Mouse (Mus musculus): ENCODE results near the gene Lrrc23. TPM values are rescaled to one million over a fixed set of nuclear protein-coding genes. Genes with fewer than 3 reads are reported as not detected.
"Not testable (repeated sequence)": the region's sequence is repeated elsewhere in the genome, so short reads cannot be mapped to it uniquely, and the experiment has no call there.

The Lrrc23 gene
- polyA plus RNA-seq, 1 experiment from 2014 or later = 4.0 TPM

DNA sequence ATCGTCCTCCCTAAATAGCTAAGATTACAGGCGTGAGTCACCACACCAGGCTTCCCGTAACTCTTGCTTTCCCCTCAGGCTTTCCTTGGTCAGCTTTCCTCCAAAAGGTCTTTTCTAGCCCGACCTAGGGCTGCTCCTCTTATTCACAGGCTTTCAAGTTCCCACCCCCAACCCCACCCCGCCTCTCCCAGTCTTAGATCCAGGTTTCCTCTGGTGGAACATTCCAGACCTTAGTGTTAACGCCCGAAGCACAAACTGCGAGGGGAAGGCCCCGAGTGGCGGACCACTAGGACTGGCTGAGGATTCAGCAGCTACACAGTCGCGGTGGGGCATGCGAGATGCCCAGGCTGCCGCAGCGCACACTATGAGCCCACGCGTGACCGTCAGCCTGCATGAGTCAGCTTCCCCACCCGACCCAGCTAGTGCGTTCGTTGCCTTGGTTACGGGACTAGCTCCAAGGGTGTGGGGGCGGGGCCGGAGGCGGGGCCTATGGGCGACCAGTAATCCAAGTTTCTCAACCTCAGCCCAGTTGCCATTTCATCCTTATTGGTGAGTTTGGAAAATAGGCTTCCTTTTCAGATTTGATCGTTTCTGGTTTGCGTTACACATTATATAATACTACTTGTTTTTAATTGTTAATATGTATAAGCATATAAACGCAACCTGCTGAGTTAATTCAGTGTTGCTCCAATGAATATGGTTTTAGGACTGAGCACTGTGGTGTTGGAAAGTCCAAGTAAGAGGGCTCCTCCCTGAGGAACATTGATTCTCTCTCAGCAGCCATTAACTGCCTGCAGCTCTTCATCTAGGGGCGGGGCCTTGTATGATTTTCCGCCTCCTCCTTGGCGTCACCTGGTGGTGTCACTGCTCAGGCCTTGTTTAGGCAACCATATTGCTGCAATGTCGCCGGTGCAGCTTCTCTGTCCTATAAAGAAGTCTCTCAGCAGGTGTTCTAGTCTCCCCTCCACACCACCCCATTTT lies 26.1 kb upstream of the Lrrc23 start:
- Histone ChIP-seq H3K4me2 (peak overlapping the region; percentile 73), H3K27ac (peak overlapping the region; percentile 88), H3K9me3 (no peaks in the 10 kb centered on the region), H3K27me3 (no peaks in the 10 kb centered on the region), H3K4me3 (replicated peaks) (peak overlapping the region; percentile 43), H3K36me3 (replicated peaks) (peaks cover 5% of the 10 kb centered on the region; the same call in 1 of the 2 replicates), H3K9ac (peak overlapping the region; percentile 60), H3K4me1 (peaks cover 41% of the 10 kb centered on the region)
- 1% methylated on average over 34 of the region's 34 CpGs for WGBS
- peak; percentile 84 for ATAC-seq (ENCODE audit: low FRiP score)

DNA sequence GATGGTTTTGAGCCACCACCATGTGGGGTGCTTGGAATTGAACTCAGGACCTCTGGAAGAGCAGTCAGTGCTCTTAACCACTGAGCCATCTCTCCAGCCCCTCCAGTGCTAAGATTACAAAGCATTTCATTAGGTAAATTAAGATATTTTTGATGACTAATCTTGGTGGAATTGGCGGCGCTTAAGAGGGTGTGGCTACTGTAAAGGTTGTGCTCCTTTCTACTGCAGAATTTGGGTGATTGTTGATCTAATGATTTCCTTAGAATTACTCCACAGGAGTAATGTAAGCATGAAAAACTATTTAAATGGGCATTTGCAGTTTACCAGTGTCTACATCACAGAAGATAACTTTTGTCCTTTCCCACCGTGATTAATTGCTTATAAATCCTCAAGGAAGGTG lies 24.8 kb upstream of the Lrrc23 start:
- H3K27ac ChIP-seq = no peak overlapping the region
- ATAC-seq (ENCODE audit: low FRiP score) = no peak

DNA sequence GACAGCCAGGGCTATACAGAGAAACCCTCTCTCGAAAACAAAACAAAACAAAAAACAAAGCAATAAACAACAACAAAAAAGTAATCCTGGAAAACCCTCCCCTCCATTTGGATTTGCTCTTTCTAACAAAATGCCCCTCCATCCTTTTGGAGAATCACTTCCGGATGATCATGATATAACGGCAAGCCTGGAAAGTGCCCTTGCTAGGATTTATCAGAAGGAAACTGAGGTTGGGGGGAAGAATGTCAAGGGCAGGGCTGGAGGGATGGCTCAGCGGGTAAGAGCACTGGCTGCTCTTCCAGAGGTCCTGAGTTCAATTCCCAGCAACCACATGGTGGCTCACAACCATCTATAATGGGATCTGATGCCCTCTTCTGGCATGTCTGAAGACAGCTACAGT lies 24.2 kb upstream of the Lrrc23 start:
- 99% methylated on average over 4 of the region's 4 CpGs for WGBS
- not testable (repeated sequence) for H3K36me3 ChIP-seq (replicated peaks)

More for the DNA sequence above, 24.8 kb upstream of the Lrrc23 start:
- Histone ChIP-seq H3K4me2 (no peak overlapping the region), H3K4me1 (peaks cover 29% of the 10 kb centered on the region), H3K9me3 (no peaks in the 10 kb centered on the region), H3K27me3 (no peaks in the 10 kb centered on the region), H3K9ac (no peak overlapping the region), H3K36me3 (replicated peaks) (no peaks in the 10 kb centered on the region), H3K4me3 (replicated peaks) (no peak overlapping the region)
- WGBS = 86% methylated on average over 3 of the region's 3 CpGs

DNA sequence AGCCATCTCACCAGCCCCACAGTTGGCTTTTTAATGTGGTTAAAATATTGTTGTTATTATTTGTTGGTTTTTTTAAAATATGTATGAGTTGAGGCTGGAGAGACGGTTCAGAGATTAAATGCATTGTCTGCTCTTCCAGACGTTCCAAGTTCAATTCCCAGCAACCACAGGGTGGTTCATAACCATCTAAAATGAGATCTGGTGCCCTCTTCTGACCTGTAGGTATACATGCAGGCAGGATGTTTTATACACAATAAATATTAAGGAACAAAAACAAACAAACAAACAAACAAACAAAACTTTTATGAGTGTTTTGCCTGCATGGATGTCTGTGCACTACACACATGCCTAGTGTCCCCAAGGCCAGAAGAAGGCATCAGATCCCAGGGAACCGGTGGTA lies 23.5 kb upstream of the Lrrc23 start:
- Histone ChIP-seq H3K4me3 (replicated peaks) (no peak overlapping the region), H3K27ac (no peak overlapping the region), H3K9ac (no peak overlapping the region), H3K9me3 (no peaks in the 10 kb centered on the region), H3K4me2 (no peak overlapping the region), H3K27me3 (no peaks in the 10 kb centered on the region), H3K36me3 (replicated peaks) (no peaks in the 10 kb centered on the region), H3K4me1 (peaks cover 16% of the 10 kb centered on the region)
- no peak for ATAC-seq (ENCODE audit: low FRiP score)
- 80% methylated on average over 3 of the region's 3 CpGs for WGBS

More for the DNA sequence above, 24.2 kb upstream of the Lrrc23 start:
- H3K9me3 ChIP-seq; H3K4me2 ChIP-seq; H3K27me3 ChIP-seq; H3K4me3 ChIP-seq (replicated peaks); H3K27ac ChIP-seq; ATAC-seq (ENCODE audit: low FRiP score); H3K9ac ChIP-seq: not testable (repeated sequence)
- H3K4me1 ChIP-seq = peaks cover 22% of the 10 kb centered on the region

DNA sequence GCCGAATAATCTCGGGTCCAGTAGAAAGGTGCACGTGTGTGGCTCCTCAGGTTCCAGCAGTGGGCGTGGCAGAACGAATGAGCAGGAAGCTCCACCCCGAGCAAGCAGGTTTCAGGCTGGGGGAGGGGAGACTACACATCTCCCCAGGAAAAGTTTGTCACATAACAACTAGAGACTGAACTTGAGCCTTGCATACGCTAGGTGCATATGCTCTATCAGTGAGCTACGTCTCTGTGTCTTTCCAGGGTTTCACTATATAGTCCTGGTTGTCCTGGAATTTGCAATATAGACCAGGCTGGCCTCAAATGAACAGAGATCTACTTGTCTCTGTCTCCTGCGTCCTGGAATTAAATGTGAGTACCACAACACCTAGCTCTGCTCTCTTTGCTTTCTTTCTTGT lies 22.9 kb upstream of the Lrrc23 start:
- H3K36me3 ChIP-seq (replicated peaks); H3K27me3 ChIP-seq; ATAC-seq (ENCODE audit: low FRiP score); H3K4me3 ChIP-seq (replicated peaks); H3K9me3 ChIP-seq; H3K27ac ChIP-seq; H3K9ac ChIP-seq: not testable (repeated sequence)
- Histone ChIP-seq H3K4me2 (peak overlapping the region; percentile 29; the same call in 1 of the 2 replicates), H3K4me1 (peaks cover 14% of the 10 kb centered on the region)
- 11% methylated on average over 6 of the region's 9 CpGs for WGBS

DNA sequence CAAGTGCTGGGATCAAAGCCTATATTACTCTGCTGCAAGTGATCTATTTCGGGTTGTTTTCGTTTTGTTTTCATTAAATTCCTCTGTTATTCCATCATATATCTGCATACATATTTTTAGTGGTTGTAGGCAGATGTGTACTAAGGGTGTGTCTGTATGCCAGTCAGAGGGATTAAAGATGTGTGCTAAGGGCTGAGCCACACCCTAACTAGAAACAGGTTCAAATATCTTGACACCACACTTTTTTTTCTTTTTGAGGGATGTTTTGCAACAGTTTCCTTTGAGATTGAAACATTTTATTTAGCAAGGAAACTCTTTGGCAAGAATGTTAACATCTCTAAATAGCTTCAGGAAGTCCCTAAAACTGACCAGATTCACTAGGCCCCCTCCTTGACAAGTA lies 16.7 kb upstream of the Lrrc23 start:
- Histone ChIP-seq H3K9ac (no peak overlapping the region), H3K36me3 (replicated peaks) (no peaks in the 10 kb centered on the region), H3K4me1 (0 out of 2 replicates have a peak, but pooled peaks cover 5% of the 10 kb centered on the region), H3K4me3 (replicated peaks) (no peak overlapping the region), H3K27ac (no peak overlapping the region), H3K4me2 (no peak overlapping the region), H3K9me3 (no peaks in the 10 kb centered on the region), H3K27me3 (no peaks in the 10 kb centered on the region)
- 87% methylated on average over 2 of the region's 2 CpGs for WGBS
- no peak for ATAC-seq (ENCODE audit: low FRiP score)

DNA sequence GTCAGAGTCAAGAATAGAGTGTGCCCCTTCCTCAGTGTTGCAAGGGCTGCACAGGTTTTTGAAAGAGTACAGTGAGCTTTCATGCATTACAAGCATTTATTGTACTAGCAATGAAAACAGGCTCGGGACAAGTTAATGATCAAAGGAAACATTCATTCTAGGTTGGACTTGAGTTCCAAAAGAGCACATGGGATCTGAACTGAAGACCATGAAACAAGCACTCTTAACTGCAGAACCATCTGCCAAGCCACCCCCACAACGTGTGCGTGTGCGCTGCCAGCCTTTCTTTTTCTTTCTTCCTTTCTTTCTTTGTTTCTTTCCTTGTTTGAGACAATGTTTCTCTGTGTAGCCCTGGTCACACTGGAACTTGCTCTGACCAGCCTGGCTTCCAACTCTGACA lies 16.3 kb upstream of the Lrrc23 start:
- Histone ChIP-seq H3K36me3 (replicated peaks) (no peaks in the 10 kb centered on the region), H3K4me2 (no peak overlapping the region), H3K9ac (no peak overlapping the region), H3K4me3 (replicated peaks) (no peak overlapping the region), H3K9me3 (no peaks in the 10 kb centered on the region), H3K27ac (no peak overlapping the region), H3K27me3 (no peaks in the 10 kb centered on the region), H3K4me1 (0 out of 2 replicates have a peak, but pooled peaks cover 5% of the 10 kb centered on the region)
- WGBS = 68% methylated on average over 4 of the region's 4 CpGs
- ATAC-seq (ENCODE audit: low FRiP score) = no peak

DNA sequence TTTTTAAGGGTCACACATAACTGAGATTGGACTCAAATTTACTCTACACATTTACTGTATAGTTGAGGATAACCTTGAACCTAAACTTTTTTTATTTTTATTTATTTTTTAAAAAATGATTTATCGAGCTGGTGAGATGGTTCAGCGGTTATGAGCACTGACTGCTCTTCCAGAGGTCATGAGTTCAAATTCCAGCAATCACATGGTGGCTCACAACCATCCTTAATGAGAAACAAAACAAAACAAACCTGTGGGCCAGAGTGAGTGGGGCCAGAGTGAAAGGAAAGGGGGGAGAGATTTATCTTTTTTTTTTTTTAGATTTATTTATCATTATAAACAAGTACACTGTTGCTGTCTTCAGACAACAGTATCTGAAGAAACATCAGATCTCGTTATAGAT lies 12.4 kb upstream of the Lrrc23 start:
- WGBS = 86% methylated on average over 3 of the region's 3 CpGs
- Histone ChIP-seq H3K4me2 (no peak overlapping the region), H3K9me3 (no peaks in the 10 kb centered on the region), H3K9ac (no peak overlapping the region), H3K36me3 (replicated peaks) (no peaks in the 10 kb centered on the region), H3K27ac (no peak overlapping the region), H3K4me1 (0 out of 2 replicates have a peak, but pooled peaks cover 5% of the 10 kb centered on the region), H3K4me3 (replicated peaks) (no peak overlapping the region), H3K27me3 (no peaks in the 10 kb centered on the region)
- no peak for ATAC-seq (ENCODE audit: low FRiP score)

DNA sequence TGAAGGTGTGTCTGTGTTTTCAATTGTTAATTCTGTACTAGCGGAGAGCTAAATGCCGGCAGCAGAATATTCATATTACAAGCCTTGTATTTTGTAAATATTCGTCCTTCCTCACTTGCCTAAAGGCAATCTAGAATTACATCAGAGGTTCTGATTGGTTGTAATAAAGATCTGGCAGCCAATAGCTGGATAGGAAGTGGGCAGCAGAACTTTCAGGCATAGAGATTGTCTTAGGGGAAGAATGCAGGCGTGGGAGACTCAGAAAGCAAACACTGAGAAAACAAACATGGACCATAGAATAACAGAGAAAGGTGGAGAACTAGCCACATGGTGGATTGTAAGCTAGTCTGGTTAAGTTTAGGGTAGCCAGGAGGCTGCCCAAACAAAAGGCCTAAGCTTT lies 10.6 kb upstream of the Lrrc23 start:
- H3K36me3 ChIP-seq (replicated peaks) = no peaks in the 10 kb centered on the region
- no peak overlapping the region for H3K4me2 ChIP-seq
- no peaks in the 10 kb centered on the region for H3K27me3 ChIP-seq
- H3K9ac ChIP-seq = no peak overlapping the region
- WGBS = 80% methylated on average over 4 of the region's 4 CpGs
- no peaks in the 10 kb centered on the region for H3K4me1 ChIP-seq
- no peaks in the 10 kb centered on the region for H3K9me3 ChIP-seq
- no peak for ATAC-seq (ENCODE audit: low FRiP score)
- H3K4me3 ChIP-seq (replicated peaks) = no peak overlapping the region
- H3K27ac ChIP-seq = no peak overlapping the region

DNA sequence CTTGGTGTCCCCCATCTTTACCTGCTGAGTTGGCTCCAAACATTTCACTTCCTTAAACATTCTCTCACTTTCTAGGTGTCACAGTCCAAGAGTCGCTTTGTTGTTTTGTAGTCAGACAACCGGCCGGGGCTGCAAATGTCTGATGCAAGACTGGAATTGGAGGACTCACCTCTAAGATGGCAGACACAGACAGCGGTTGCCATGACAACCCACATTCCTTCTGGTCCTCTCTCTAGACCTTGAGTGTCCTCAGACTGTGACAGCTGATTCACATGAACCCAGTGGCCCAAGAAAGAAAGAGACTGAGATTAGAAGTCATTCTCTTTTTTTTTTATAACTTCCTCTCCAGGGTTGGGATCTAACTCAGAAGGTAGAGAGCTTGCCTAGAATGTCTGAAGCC lies 10.0 kb upstream of the Lrrc23 start:
- Histone ChIP-seq H3K4me1 (no peaks in the 10 kb centered on the region), H3K27ac (no peak overlapping the region), H3K4me3 (replicated peaks) (no peak overlapping the region), H3K9me3 (no peaks in the 10 kb centered on the region), H3K4me2 (no peak overlapping the region), H3K27me3 (no peaks in the 10 kb centered on the region), H3K9ac (no peak overlapping the region), H3K36me3 (replicated peaks) (no peaks in the 10 kb centered on the region)
- ATAC-seq (ENCODE audit: low FRiP score) = no peak
- 86% methylated on average over 4 of the region's 4 CpGs for WGBS

DNA sequence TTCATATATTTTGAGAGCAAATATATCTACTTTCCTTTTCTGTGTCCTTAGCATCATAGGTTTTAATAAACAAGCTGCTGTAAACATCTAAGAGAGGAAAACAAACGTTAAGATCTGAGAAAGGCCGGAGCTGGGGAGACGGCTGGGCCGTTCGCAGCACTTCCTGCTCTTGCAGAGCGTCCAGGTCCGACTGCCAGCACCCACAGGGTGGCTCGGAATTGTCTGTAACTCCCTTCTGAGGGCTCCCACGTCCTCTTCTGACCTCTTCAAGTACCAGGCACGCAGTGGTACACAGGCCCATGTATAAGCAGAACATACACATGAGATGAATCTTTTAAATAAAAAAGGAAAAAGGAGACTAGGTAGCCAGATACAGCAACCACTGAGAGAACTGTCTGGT lies 8.2 kb upstream of the Lrrc23 start:
- peaks cover under 1% of the 10 kb centered on the region; the same call in 1 of the 2 replicates for H3K4me1 ChIP-seq
- WGBS = 83% methylated on average over 10 of the region's 10 CpGs
- ATAC-seq (ENCODE audit: low FRiP score) = no peak
- no peaks in the 10 kb centered on the region for H3K36me3 ChIP-seq (replicated peaks)
- H3K27me3 ChIP-seq = no peaks in the 10 kb centered on the region
- no peak overlapping the region for H3K9ac ChIP-seq
- no peak overlapping the region for H3K4me3 ChIP-seq (replicated peaks)
- H3K4me2 ChIP-seq = no peak overlapping the region
- H3K9me3 ChIP-seq = no peaks in the 10 kb centered on the region
- no peak overlapping the region for H3K27ac ChIP-seq

DNA sequence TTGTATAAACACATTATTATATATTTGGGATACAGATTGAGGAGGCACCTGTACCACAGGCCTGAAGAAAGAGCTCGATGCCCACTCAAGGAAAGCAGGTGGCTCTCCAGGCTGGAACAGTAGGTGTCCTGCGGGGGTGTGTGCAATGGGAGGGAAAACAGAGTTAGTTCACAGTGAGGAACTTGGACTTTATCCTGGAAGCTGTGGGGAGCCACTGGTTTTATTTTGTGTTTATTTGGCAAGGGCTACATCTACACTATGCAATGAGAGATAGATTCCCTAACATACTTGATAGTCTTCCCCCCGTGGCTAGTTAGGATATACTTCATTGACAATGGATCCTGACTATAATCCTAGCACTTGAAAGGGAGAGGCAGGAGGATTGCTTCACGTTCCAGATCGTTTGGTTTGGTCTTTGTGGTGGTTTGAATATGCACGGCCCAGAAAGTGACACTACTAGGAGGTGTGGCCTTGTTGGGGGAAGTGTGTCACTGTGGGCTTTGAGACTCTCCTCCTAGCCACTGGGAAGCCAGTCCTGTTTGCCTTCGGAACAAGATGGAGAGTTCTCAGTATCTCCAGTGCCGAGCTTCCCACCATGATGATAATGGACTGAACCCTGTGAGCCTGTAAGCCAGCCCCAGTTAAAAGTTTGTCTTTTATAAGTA lies 7.4 kb upstream of the Lrrc23 start:
- H3K4me2 ChIP-seq = no peak overlapping the region
- H3K4me3 ChIP-seq (replicated peaks) = no peak overlapping the region
- no peak overlapping the region for H3K27ac ChIP-seq
- no peak overlapping the region for H3K9ac ChIP-seq
- H3K9me3 ChIP-seq = no peaks in the 10 kb centered on the region
- 57% methylated on average over 8 of the region's 8 CpGs for WGBS
- peaks cover 5% of the 10 kb centered on the region; the same call in 1 of the 2 replicates for H3K4me1 ChIP-seq
- ATAC-seq (ENCODE audit: low FRiP score) = no peak
- no peaks in the 10 kb centered on the region for H3K27me3 ChIP-seq
- H3K36me3 ChIP-seq (replicated peaks) = no peaks in the 10 kb centered on the region

Data from forebrain, embryonic 12.5 days (tissue).